Mouse (Mus musculus): ENCODE results near the gene Frmd4a. TPM values are rescaled to one million over a fixed set of nuclear protein-coding genes. Genes with fewer than 3 reads are reported as not detected.

Gene Frmd4a
- polyA plus RNA-seq, 1 experiment from 2014 or later = 48.1 TPM

DNA sequence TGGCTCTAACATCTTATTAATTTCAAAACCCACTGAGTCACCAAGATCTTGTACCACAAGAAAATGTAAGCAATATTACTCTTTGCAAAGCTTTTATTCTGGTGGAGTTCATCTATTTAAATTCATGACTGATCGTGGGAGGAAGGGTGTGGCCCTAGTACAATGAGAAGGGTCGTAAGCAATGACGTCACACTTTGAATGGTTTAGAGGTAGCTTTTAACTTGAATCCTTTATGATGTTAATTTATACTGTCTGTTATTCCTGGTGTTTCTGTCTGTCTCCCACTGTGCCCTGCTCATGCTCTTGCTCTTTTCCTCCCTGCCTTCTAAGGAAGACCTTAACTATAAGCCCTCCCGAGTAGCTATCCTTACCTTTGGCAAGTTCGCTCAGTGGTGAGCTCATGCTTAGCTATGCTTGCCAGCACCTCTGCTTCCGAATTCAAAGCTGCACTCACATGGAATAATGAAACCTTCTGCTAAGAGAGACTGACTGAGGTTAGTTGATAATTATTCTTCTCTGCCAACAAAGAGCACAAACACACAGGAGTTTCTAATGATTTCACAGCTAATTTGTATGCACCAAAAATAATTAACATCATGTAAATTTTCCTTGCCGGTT is 95.9 kb downstream of the Frmd4a start:
- H3K27ac ChIP-seq (ENCODE audit: low read depth, low read length) = no peak overlapping the region
- H3K9me3 ChIP-seq (ENCODE audit: control insufficient read depth, low read length) = no peaks in the 10 kb centered on the region
- H3K27me3 ChIP-seq (replicated peaks; ENCODE audit: control insufficient read depth, insufficient read depth, low read length) = no peaks in the 10 kb centered on the region
- 48% methylated on average over 7 of the region's 7 CpGs for WGBS
- H3K4me2 ChIP-seq (ENCODE audit: low read length) = no peak overlapping the region
- ATAC-seq = 0 out of 2 replicates have a peak, but pooled peaks have one; percentile 42
- H3K4me3 ChIP-seq (ENCODE audit: low read length) = no peak overlapping the region
- no peaks in the 10 kb centered on the region for H3K4me1 ChIP-seq (ENCODE audit: control insufficient read depth, insufficient read depth, low read depth, low read length)
- no peak overlapping the region for H3K9ac ChIP-seq (ENCODE audit: low read depth, low read length)
- no peaks in the 10 kb centered on the region for H3K36me3 ChIP-seq (ENCODE audit: control insufficient read depth, insufficient read depth, low read length)

DNA sequence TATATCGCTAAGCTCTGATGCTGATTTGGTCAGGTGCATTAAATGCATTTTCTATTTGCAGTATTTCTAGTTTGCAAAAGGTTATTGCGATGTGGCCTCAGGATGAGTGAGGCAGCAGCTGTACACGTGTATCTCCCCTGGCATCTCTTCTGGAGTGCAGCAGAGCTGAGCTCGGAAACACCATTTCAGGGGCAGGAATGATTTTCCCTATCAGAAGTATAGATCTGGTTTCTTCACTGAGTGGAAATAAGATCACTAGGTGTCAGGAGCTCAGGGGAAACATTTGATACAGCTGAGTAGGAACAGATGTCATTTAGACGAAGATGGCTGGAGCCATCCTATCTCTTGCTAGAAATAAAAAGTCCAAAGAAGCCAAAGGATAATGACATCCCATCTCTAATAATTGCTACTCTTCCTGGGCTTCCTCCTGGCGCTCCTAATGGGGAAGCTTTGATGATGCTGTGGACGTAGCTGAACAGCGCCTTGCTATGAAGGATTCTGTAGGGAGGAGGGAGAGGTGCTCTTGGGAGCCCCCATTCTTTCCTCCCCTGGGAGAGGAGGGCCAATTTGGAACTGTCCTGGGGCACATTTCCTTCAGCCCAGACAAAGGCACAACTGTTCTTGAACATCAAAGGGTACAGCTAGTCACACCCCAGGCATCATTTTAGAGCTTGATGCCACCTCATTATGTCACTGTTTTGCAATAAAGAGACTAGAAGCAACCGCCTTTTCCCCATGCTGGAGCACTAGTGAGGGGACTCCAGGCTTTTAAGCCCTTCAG is 102.4 kb downstream of the Frmd4a start:
- Histone ChIP-seq H3K4me1 (ENCODE audit: control insufficient read depth, insufficient read depth, low read depth, low read length) (peaks cover 3% of the 10 kb centered on the region), H3K27ac (ENCODE audit: low read depth, low read length) (no peak overlapping the region), H3K36me3 (ENCODE audit: control insufficient read depth, insufficient read depth, low read length) (no peaks in the 10 kb centered on the region), H3K9ac (ENCODE audit: low read depth, low read length) (peak overlapping the region; percentile 11; the same call in 1 of the 2 replicates), H3K27me3 (replicated peaks; ENCODE audit: control insufficient read depth, insufficient read depth, low read length) (no peaks in the 10 kb centered on the region), H3K4me3 (ENCODE audit: low read length) (no peak overlapping the region), H3K9me3 (ENCODE audit: control insufficient read depth, low read length) (no peaks in the 10 kb centered on the region), H3K4me2 (ENCODE audit: low read length) (no peak overlapping the region)
- 44% methylated on average over 9 of the region's 9 CpGs for WGBS
- ATAC-seq = peak; percentile 48; the same call in 1 of the 2 replicates

DNA sequence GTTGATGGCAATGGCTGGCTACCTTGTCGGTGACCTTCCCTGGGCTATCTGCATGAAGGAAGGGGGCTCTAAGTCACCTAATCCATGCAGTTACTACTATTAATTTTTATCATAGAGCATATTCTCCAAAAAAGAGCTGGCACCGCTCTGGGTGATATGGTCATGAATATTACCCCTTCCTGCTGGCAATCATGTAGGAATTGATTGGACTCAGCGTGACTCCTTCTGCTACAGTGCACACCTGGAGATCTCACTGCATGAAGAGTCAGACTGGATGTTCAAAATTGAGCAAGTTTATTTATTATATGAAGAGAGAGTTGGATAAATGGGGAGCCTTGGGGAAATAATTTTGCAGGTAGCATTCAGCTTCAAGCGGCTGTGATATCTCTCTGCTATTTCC is 113.7 kb downstream of the Frmd4a start:
- Histone ChIP-seq H3K4me3 (ENCODE audit: low read length) (no peak overlapping the region), H3K27ac (ENCODE audit: low read depth, low read length) (no peak overlapping the region), H3K27me3 (replicated peaks; ENCODE audit: control insufficient read depth, insufficient read depth, low read length) (no peaks in the 10 kb centered on the region), H3K36me3 (ENCODE audit: control insufficient read depth, insufficient read depth, low read length) (no peaks in the 10 kb centered on the region), H3K4me2 (ENCODE audit: low read length) (no peak overlapping the region), H3K9ac (ENCODE audit: low read depth, low read length) (no peak overlapping the region), H3K9me3 (ENCODE audit: control insufficient read depth, low read length) (no peaks in the 10 kb centered on the region), H3K4me1 (ENCODE audit: control insufficient read depth, insufficient read depth, low read depth, low read length) (no peaks in the 10 kb centered on the region)
- WGBS = 77% methylated on average over 4 of the region's 4 CpGs
- no peak for ATAC-seq

DNA sequence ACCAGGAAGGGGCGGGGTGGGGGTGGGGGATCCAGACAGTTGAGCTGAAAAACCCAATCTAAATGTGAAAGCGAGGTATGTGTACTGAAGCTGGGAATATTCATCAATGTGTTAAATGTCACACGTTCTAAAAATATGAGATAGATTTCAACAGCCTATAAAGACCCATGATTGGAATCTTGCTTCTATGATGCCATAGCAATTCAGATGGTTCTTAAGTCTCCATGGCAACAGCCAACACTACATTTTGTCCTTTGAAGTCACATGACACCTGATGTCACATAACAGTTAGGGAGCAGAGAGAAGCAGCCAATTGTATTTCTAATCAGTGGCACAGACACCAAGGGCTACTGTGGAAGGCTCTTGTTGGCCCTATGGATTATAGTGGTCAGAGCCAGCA is 120.0 kb downstream of the Frmd4a start:
- Histone ChIP-seq H3K27ac (ENCODE audit: low read depth, low read length) (no peak overlapping the region), H3K9ac (ENCODE audit: low read depth, low read length) (no peak overlapping the region), H3K4me3 (ENCODE audit: low read length) (no peak overlapping the region), H3K4me2 (ENCODE audit: low read length) (no peak overlapping the region), H3K4me1 (ENCODE audit: control insufficient read depth, insufficient read depth, low read depth, low read length) (peaks cover 7% of the 10 kb centered on the region), H3K9me3 (ENCODE audit: control insufficient read depth, low read length) (no peaks in the 10 kb centered on the region), H3K36me3 (ENCODE audit: control insufficient read depth, insufficient read depth, low read length) (no peaks in the 10 kb centered on the region), H3K27me3 (replicated peaks; ENCODE audit: control insufficient read depth, insufficient read depth, low read length) (no peaks in the 10 kb centered on the region)
- peak; percentile 44; the same call in 1 of the 2 replicates for ATAC-seq
- WGBS = 87% methylated on average over 3 of the region's 3 CpGs

DNA sequence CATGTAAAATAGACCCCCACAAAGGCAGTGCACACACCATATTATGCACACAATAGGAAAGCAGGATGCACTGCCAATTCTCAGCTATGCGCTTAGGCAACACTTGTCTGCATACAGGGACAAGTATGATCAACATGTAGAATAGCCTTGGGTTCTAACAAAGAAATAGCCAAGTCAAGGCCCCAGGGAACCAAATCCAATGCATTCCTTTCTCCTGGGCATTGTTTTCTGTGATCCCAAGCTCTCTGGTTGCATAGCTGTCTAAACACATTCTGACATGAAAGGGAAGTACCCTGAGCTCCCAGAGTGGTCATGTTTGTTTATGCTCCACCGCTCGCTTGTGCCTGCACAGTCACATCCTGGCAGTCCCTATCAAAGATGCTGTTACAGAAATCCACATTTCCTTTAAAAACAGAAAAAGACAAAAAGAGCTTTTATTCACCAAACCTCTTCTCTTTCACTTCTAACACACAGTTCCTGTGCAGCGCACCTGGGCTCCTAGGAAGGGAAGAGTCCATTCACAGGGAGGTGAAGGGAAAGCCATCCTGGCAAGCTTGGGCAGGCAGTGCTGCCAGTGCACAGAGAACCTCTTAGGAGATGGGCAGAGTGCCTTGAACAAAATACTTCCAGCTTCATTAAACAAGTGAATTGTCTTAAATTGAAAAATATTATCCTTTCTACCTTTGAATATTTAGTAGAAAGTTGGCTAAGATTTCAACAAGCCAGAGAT is 124.9 kb downstream of the Frmd4a start:
- H3K4me1 ChIP-seq (ENCODE audit: control insufficient read depth, insufficient read depth, low read depth, low read length) = peaks cover 9% of the 10 kb centered on the region
- no peaks in the 10 kb centered on the region for H3K27me3 ChIP-seq (replicated peaks; ENCODE audit: control insufficient read depth, insufficient read depth, low read length)
- H3K36me3 ChIP-seq (ENCODE audit: control insufficient read depth, insufficient read depth, low read length) = no peaks in the 10 kb centered on the region
- H3K27ac ChIP-seq (ENCODE audit: low read depth, low read length) = no peak overlapping the region
- no peaks in the 10 kb centered on the region for H3K9me3 ChIP-seq (ENCODE audit: control insufficient read depth, low read length)
- no peak overlapping the region for H3K4me3 ChIP-seq (ENCODE audit: low read length)
- ATAC-seq = no peak; the same call in 1 of the 2 replicates
- no peak overlapping the region for H3K9ac ChIP-seq (ENCODE audit: low read depth, low read length)
- no peak overlapping the region for H3K4me2 ChIP-seq (ENCODE audit: low read length)
- WGBS = 29% methylated on average over 4 of the region's 4 CpGs

DNA sequence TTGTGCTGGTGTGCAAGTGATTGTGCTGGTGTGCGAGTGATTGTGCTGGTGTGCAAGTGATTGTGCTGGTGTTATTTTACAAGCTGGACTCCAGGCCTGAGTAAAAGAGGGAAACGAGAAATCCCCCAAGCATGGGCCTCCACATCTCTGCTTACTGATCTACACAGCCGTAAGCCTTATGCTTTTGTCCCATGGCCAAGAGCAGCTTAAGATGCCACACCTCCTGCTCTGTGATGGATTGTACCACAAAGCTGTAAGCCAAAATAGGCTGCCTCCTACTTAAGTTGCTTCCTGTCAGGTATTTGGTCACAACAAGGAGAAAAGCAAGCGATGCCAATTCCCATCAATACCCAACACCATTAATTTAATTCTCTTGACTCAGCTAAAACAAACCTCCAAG is 126.9 kb downstream of the Frmd4a start:
- Histone ChIP-seq H3K27ac (ENCODE audit: low read depth, low read length) (no peak overlapping the region), H3K27me3 (replicated peaks; ENCODE audit: control insufficient read depth, insufficient read depth, low read length) (no peaks in the 10 kb centered on the region), H3K4me2 (ENCODE audit: low read length) (no peak overlapping the region), H3K9me3 (ENCODE audit: control insufficient read depth, low read length) (no peaks in the 10 kb centered on the region), H3K4me3 (ENCODE audit: low read length) (no peak overlapping the region), H3K9ac (ENCODE audit: low read depth, low read length) (no peak overlapping the region), H3K4me1 (ENCODE audit: control insufficient read depth, insufficient read depth, low read depth, low read length) (peaks cover 9% of the 10 kb centered on the region), H3K36me3 (ENCODE audit: control insufficient read depth, insufficient read depth, low read length) (no peaks in the 10 kb centered on the region)
- no peak for ATAC-seq
- WGBS = 77% methylated on average over 4 of the region's 4 CpGs

DNA sequence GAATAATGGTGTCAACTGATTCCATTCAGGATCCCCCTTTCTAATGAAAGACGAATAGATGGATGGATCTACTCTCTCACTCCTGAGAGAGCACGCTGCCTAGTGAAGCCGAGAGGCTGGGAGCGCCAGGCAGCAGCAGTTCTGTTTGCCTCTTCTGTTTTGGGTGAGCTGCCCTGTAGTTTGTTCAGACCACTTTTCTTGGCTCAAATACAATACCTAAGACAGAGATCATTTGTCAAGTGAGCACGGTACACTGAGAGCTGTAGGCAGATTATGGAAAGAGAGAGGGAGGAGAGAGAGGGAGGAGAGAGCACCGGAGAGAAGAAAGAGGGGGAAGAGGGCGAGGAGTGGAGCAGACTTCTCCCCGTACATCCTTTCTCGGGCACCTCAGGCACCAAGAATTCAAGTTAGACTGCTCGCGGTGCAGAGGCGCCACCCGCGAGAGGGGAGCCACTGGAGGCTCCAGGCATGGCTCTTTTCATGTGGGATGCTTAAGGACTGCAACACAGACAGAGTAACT is 135.1 kb downstream of the Frmd4a start:
- H3K4me2 ChIP-seq (ENCODE audit: low read length) = peak overlapping the region; percentile 70
- peaks cover 16% of the 10 kb centered on the region for H3K4me1 ChIP-seq (ENCODE audit: control insufficient read depth, insufficient read depth, low read depth, low read length)
- peak; percentile 56 for ATAC-seq
- H3K27ac ChIP-seq (ENCODE audit: low read depth, low read length) = peak overlapping the region; percentile 88
- no peaks in the 10 kb centered on the region for H3K9me3 ChIP-seq (ENCODE audit: control insufficient read depth, low read length)
- WGBS = under 1% methylated on average over 14 of the region's 14 CpGs
- peak overlapping the region; percentile 69 for H3K9ac ChIP-seq (ENCODE audit: low read depth, low read length)
- H3K27me3 ChIP-seq (replicated peaks; ENCODE audit: control insufficient read depth, insufficient read depth, low read length) = no peaks in the 10 kb centered on the region
- H3K4me3 ChIP-seq (ENCODE audit: low read length) = peak overlapping the region; percentile 48
- no peaks in the 10 kb centered on the region for H3K36me3 ChIP-seq (ENCODE audit: control insufficient read depth, insufficient read depth, low read length)

DNA sequence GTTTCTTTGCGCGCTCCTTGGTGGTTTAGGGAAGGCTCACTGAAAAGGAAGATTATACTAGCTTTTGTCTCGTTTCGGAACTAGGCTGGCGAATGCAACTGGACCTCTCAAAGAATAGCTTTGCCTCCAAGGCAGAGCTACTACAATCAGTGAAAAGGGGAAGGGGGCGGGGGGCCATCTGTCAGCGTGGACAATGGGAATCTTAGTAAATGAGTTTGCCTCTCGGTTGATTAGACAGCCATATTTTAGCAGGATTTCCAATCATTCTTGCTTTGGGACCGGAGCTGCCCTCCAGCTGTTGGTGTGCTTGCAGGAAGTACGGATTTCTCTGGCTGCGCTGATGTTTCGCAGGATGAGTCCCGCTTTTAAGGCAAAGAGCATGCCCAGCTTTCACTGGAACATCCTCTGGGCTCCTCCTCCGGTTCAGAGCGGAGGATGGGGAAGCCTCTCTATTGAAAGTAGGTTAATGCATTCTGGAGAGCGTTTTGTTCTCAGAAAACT is 135.7 kb downstream of the Frmd4a start:
- Histone ChIP-seq H3K27me3 (replicated peaks; ENCODE audit: control insufficient read depth, insufficient read depth, low read length) (no peaks in the 10 kb centered on the region), H3K9me3 (ENCODE audit: control insufficient read depth, low read length) (no peaks in the 10 kb centered on the region), H3K4me2 (ENCODE audit: low read length) (peak overlapping the region; percentile 70), H3K27ac (ENCODE audit: low read depth, low read length) (peak overlapping the region; percentile 88), H3K4me1 (ENCODE audit: control insufficient read depth, insufficient read depth, low read depth, low read length) (peaks cover 16% of the 10 kb centered on the region), H3K36me3 (ENCODE audit: control insufficient read depth, insufficient read depth, low read length) (no peaks in the 10 kb centered on the region), H3K4me3 (ENCODE audit: low read length) (peak overlapping the region; percentile 48), H3K9ac (ENCODE audit: low read depth, low read length) (peak overlapping the region; percentile 69)
- WGBS = under 1% methylated on average over 16 of the region's 16 CpGs
- peak; percentile 68 for ATAC-seq
